In the genomic region with DNA sequence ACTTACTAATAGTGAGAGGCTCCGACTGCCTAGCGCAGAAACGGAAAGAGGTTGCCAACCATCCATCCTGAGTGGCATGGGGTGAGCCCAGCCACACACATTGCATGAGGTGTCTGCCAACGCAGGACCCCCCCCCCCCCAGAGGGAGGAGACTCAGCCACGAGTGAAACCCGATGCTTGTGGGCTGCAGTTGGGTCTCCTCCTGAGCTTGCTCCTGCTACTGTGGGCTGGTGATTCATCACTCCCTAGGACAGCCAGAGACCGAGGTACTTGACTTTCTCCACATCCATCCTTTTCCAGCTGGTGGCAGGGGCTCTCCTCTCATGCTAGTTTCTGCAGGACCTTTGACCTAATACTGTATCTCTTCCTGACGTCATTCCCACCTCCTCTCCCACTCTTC, we compare ENCODE assay signal across 19 mouse cellular contexts. TPM values are rescaled to one million over a fixed set of nuclear protein-coding genes. Genes with fewer than 3 reads are reported as not detected.
DNase-seq lines count a peak whose midpoint lies in the region; ATAC-seq and TF ChIP-seq lines count a peak whose summit lies in the region.
"Had no signal": no experiment of that assay in that cellular context is flagged by ENCODE, and none has a peak within 500 bp of the region (broad histone marks: within the 10 kb centered on the region; RNA-seq: fewer than 3 reads in every experiment).

No protein-coding gene starts in this region.

- H3K27ac ChIP-seq in embryonic facial prominence, embryonic 13.5 days, result no peak overlapping the region
- no peak overlapping the region for H3K27ac ChIP-seq in embryonic facial prominence, embryonic 10.5 days (replicated peaks)
- H3K27ac ChIP-seq in layer of hippocampus, adult 2 months, result peak overlapping the region; percentile 85
- no peak overlapping the region for H3K27ac ChIP-seq in intestine, embryonic 16.5 days (ENCODE audit: low read length)
- H3K27ac ChIP-seq: forebrain, embryonic 12.5 days; liver, embryonic 14.5 days; midbrain, embryonic 12.5 days; neural tube, embryonic 12.5 days; stomach, embryonic 15.5 days had no signal

- no peak for TF ChIP-seq CTCF in layer of hippocampus, adult 2 months (conservative IDR thresholded peaks at IDR 0.05)

- 42% methylated on average over 8 of the region's 8 CpGs for WGBS in embryonic facial prominence, embryonic 13.5 days
- WGBS in embryonic facial prominence, embryonic 10.5 days, result 50% methylated on average over 8 of the region's 8 CpGs
- WGBS in intestine, embryonic 16.5 days, result 20% methylated on average over 8 of the region's 8 CpGs

- peaks cover 5% of the 10 kb centered on the region; the same call in 1 of the 2 replicates for H3K9me3 ChIP-seq in embryonic facial prominence, embryonic 13.5 days
- H3K9me3 ChIP-seq in embryonic facial prominence, embryonic 10.5 days, result 0 out of 2 replicates have a peak, but pooled peaks cover 3% of the 10 kb centered on the region
- no peaks in the 10 kb centered on the region for H3K9me3 ChIP-seq in intestine, embryonic 16.5 days (ENCODE audit: control insufficient read depth, low read length)
- H3K9me3 ChIP-seq: midbrain, embryonic 12.5 days; neural tube, embryonic 12.5 days; stomach, embryonic 15.5 days had no signal

- H3K4me2 ChIP-seq in embryonic facial prominence, embryonic 13.5 days, result no peak overlapping the region
- no peak overlapping the region for H3K4me2 ChIP-seq in intestine, embryonic 16.5 days (ENCODE audit: low read depth, low read length)
- H3K4me2 ChIP-seq: forebrain, embryonic 12.5 days; midbrain, embryonic 12.5 days; neural tube, embryonic 12.5 days; stomach, embryonic 15.5 days had no signal

- no peak for DNase-seq in embryonic facial prominence, embryonic 10.5 days (ENCODE audit: low spot score)
- DNase-seq in layer of hippocampus, adult 2 months (ENCODE audit: low spot score in 2 of 2), result no peak
- no peak for DNase-seq in layer of hippocampus, adult 11-12 months (ENCODE audit: low spot score)
- DNase-seq in Muller cell, postnatal 12 days (ENCODE audit: inconsistent ontology term), result peak; percentile 89
- DNase-seq in heart, postnatal 36 days, result no peak
- DNase-seq: kidney, adult 11 months; layer of hippocampus, adult 9-11 months; lung, postnatal 4 days; retina, postnatal 1 day; thymus, postnatal 14 days had no signal

- no peaks in the 10 kb centered on the region for H3K36me3 ChIP-seq in embryonic facial prominence, embryonic 13.5 days
- no peaks in the 10 kb centered on the region for H3K36me3 ChIP-seq in embryonic facial prominence, embryonic 10.5 days (replicated peaks)
- H3K36me3 ChIP-seq in intestine, embryonic 16.5 days (ENCODE audit: control insufficient read depth, insufficient read depth, low read length), result no peaks in the 10 kb centered on the region
- H3K36me3 ChIP-seq: forebrain, embryonic 12.5 days; G1E; midbrain, embryonic 12.5 days; neural tube, embryonic 12.5 days; stomach, embryonic 15.5 days had no signal

- H3K9ac ChIP-seq in embryonic facial prominence, embryonic 13.5 days, result 0 out of 2 replicates have a peak overlapping the region, but pooled peaks have one; percentile 3
- H3K9ac ChIP-seq in intestine, embryonic 16.5 days (ENCODE audit: low read depth, low read length), result no peak overlapping the region
- H3K9ac ChIP-seq: forebrain, embryonic 12.5 days; liver, embryonic 14.5 days; midbrain, embryonic 12.5 days; neural tube, embryonic 12.5 days; stomach, embryonic 15.5 days had no signal

- peaks cover 8% of the 10 kb centered on the region for H3K4me1 ChIP-seq in embryonic facial prominence, embryonic 13.5 days
- H3K4me1 ChIP-seq in embryonic facial prominence, embryonic 10.5 days, result peaks cover 16% of the 10 kb centered on the region
- peaks cover 8% of the 10 kb centered on the region for H3K4me1 ChIP-seq in intestine, embryonic 16.5 days (ENCODE audit: control insufficient read depth, insufficient read depth, low read length)
- H3K4me1 ChIP-seq: neural tube, embryonic 12.5 days had no signal

- no peak overlapping the region for H3K4me3 ChIP-seq in embryonic facial prominence, embryonic 13.5 days
- H3K4me3 ChIP-seq in embryonic facial prominence, embryonic 10.5 days, result no peak overlapping the region
- H3K4me3 ChIP-seq in layer of hippocampus, adult 2 months, result peak overlapping the region; percentile 31
- no peak overlapping the region for H3K4me3 ChIP-seq in intestine, embryonic 16.5 days (ENCODE audit: low read length)
- H3K4me3 ChIP-seq: forebrain, embryonic 12.5 days; midbrain, embryonic 12.5 days; neural tube, embryonic 12.5 days; stomach, embryonic 15.5 days had no signal

- intact Hi-C loops in heart, postnatal 36 days (cut with DNase I), result loop anchor here (5.0 kb wide), 1 partner anchor 56 kb away; no protein-coding TSS in a partner anchor

- ATAC-seq in embryonic facial prominence, embryonic 13.5 days (ENCODE audit: insufficient number of reproducible peaks, insufficient read depth, low FRiP score, low TSS enrichment, low read depth), result no peak
- ATAC-seq in intestine, embryonic 16.5 days, result peak; percentile 20; the same call in 1 of the 2 replicates
- ATAC-seq in activated CD4-positive, CD25-positive, alpha-beta regulatory T cell, adult 4 months, result no peak

- peaks cover 38% of the 10 kb centered on the region for H3K27me3 ChIP-seq in embryonic facial prominence, embryonic 13.5 days
- peaks cover 44% of the 10 kb centered on the region for H3K27me3 ChIP-seq in embryonic facial prominence, embryonic 10.5 days (replicated peaks; ENCODE audit: low read depth, poor library complexity, severe bottlenecking)
- H3K27me3 ChIP-seq in intestine, embryonic 16.5 days (replicated peaks; ENCODE audit: control insufficient read depth, insufficient read depth, low read length), result peaks cover 10% of the 10 kb centered on the region; the same call in 1 of the 2 replicates

RNA-seq across cellular contexts. Expression of a gene that starts 5.9 kb away (rescaled TPM):
- 0.10 TPM in 1 of 2 replicates, not detected in the other for polyA plus RNA-seq in embryonic facial prominence, embryonic 13.5 days (2015; fragmentation: Nextera tagmentation; extraction: Ambion mirVana)
- polyA plus RNA-seq in embryonic facial prominence, embryonic 10.5 days (2016; fragmentation: Nextera tagmentation; extraction: Ambion mirVana), result 0.15 and 0.30 TPM in 2 replicates
- total RNA-seq in layer of hippocampus, adult 2 months (2021), result 1 to 10 TPM; 4.2 to 5.3 TPM
- polyA plus RNA-seq in intestine, embryonic 16.5 days (2015; fragmentation: Nextera tagmentation; extraction: Ambion mirVana), result 1.1 and 1.2 TPM in 2 replicates
- not detected for polyA plus RNA-seq in activated CD4-positive, CD25-positive, alpha-beta regulatory T cell, adult 4 months (2017; shearing (Covaris generic))
- total RNA-seq in heart, postnatal 36 days (2021), result under 1 TPM; 0.19 to 0.81 TPM
- polyA plus RNA-seq: G1E had no signal
